Mouse (Mus musculus) heart, embryonic 13.5 days (tissue): ENCODE measurements around the gene Ccnt1. TPM values are rescaled to one million over a fixed set of nuclear protein-coding genes. Genes with fewer than 3 reads are reported as not detected.

Experiments used
- ATAC-seq: fragments of 200-750 bp; cut with Nextera tagmentation; 2 replicates; pipeline ENCODE4 v1.8.0; 2017; ENCODE audit warnings: moderate TSS enrichment; ENCODE audit not compliant: insufficient number of reproducible peaks, low FRiP score, low TSS enrichment; ENCODE audit errors: extremely low read depth
- H3K27ac ChIP-seq: fragments of 300-500 bp; sonication (generic); replicated peaks from 2 replicates; pipeline ENCODE4 v1.5.1; 2015; ENCODE audit warnings: moderate library complexity, mild to moderate bottlenecking, inconsistent platforms
- H3K27me3 ChIP-seq: fragments of 300-500 bp; sonication (generic); replicated peaks from 2 replicates; pipeline ENCODE4 v1.6.1; 2015; ENCODE audit warnings: mild to moderate bottlenecking, inconsistent platforms
- H3K36me3 ChIP-seq: fragments of 300-500 bp; sonication (generic); 2 replicates; pipeline ENCODE4 v1.6.1; 2015; ENCODE audit warnings: mild to moderate bottlenecking, inconsistent platforms
- H3K4me1 ChIP-seq: fragments of 300-500 bp; sonication (generic); 2 replicates; pipeline ENCODE4 v1.6.1; 2015; ENCODE audit warnings: inconsistent platforms
- H3K4me2 ChIP-seq: fragments of 300-500 bp; sonication (generic); 2 replicates; pipeline ENCODE4 v1.6.1; 2015; ENCODE audit warnings: inconsistent platforms, mild to moderate bottlenecking, moderate library complexity
- H3K4me3 ChIP-seq: fragments of 300-500 bp; sonication (generic); 2 replicates; pipeline ENCODE4 v1.5.1; 2015; ENCODE audit warnings: moderate library complexity, mild to moderate bottlenecking, inconsistent platforms
- H3K9ac ChIP-seq: fragments of 300-500 bp; sonication (generic); 2 replicates; pipeline ENCODE4 v1.6.1; 2015; ENCODE audit warnings: inconsistent platforms, mild to moderate bottlenecking, moderate library complexity
- H3K9me3 ChIP-seq: fragments of 300-500 bp; sonication (generic); 2 replicates; pipeline ENCODE4 v1.6.1; 2016; ENCODE audit warnings: inconsistent platforms
- WGBS: fragments of 180-500 bp; shearing (Covaris S2); methylation state at CpG from one replicate; pipeline ENCODE4 v1.1.7; 2015; ENCODE audit warnings: mixed read lengths; 5-methylcytosine and 5-hydroxymethylcytosine counted together
- microRNA-seq: library from miRNA; unstranded; fragments of <30 nt; microRNA quantifications from one replicate; pipeline ENCODE4, GENCODE M21; 2016
- polyA plus RNA-seq: library from polyadenylated mRNA; unstranded; fragments of >200 nt; fragmentation: Nextera tagmentation; extraction: Ambion mirVana; gene quantifications from 2 replicates; pipeline ENCODE4 v1.2.1, GENCODE M21; 2015

The Ccnt1 gene
- polyA plus RNA-seq, 1 experiment from 2014 or later: 35.8 TPM

- Histone ChIP-seq H3K4me1 (peaks cover 21% of the 10 kb centered on the region), H3K36me3 (no peaks in the 10 kb centered on the region), H3K4me3 (no peak overlapping the region), H3K9me3 (no peaks in the 10 kb centered on the region), H3K9ac (no peak overlapping the region), H3K27ac (no peak overlapping the region), H3K27me3 (peaks cover 11% of the 10 kb centered on the region; the same call in 1 of the 2 replicates), H3K4me2 (no peak overlapping the region)
- ATAC-seq: no peak
- 78% methylated on average over 6 of the region's 6 CpGs for WGBS
Measured at GRCm38 (mm10) chr15:98507321-98507720, 63.4 kb downstream of the Ccnt1 start.

- Histone ChIP-seq H3K9me3 (no peaks in the 10 kb centered on the region), H3K27ac (no peak overlapping the region), H3K4me2 (no peak overlapping the region), H3K4me1 (peaks cover 13% of the 10 kb centered on the region), H3K9ac (no peak overlapping the region), H3K27me3 (peaks cover 11% of the 10 kb centered on the region; the same call in 1 of the 2 replicates), H3K4me3 (no peak overlapping the region), H3K36me3 (no peaks in the 10 kb centered on the region)
- ATAC-seq: no peak
- 64% methylated on average over 9 of the region's 9 CpGs for WGBS
Measured at GRCm38 (mm10) chr15:98506253-98506957, 64.3 kb downstream of the Ccnt1 start.

GRCm38 (mm10) chr15:98504514-98504913 lies 66.2 kb downstream of the Ccnt1 start:
- Histone ChIP-seq H3K27ac (no peak overlapping the region), H3K9me3 (no peaks in the 10 kb centered on the region), H3K36me3 (no peaks in the 10 kb centered on the region), H3K4me3 (no peak overlapping the region), H3K4me1 (0 out of 2 replicates have a peak, but pooled peaks cover 3% of the 10 kb centered on the region), H3K27me3 (peaks cover 15% of the 10 kb centered on the region; the same call in 1 of the 2 replicates), H3K4me2 (no peak overlapping the region), H3K9ac (no peak overlapping the region)
- ATAC-seq: no peak
- WGBS: 10% methylated on average over 18 of the region's 18 CpGs

- Histone ChIP-seq H3K9ac (no peak overlapping the region), H3K4me1 (0 out of 2 replicates have a peak, but pooled peaks cover 3% of the 10 kb centered on the region), H3K36me3 (no peaks in the 10 kb centered on the region), H3K4me3 (no peak overlapping the region), H3K9me3 (no peaks in the 10 kb centered on the region), H3K27me3 (peaks cover 15% of the 10 kb centered on the region; the same call in 1 of the 2 replicates), H3K4me2 (no peak overlapping the region), H3K27ac (no peak overlapping the region)
- 77% methylated on average over 3 of the region's 3 CpGs for WGBS
- no peak for ATAC-seq
Measured at GRCm38 (mm10) chr15:98503317-98503716, 67.4 kb downstream of the Ccnt1 start.

GRCm38 (mm10) chr15:98497631-98498030 lies 73.1 kb downstream of the Ccnt1 start:
- no peak overlapping the region for H3K9ac ChIP-seq
- H3K4me1 ChIP-seq: no peaks in the 10 kb centered on the region
- H3K4me3 ChIP-seq: no peak overlapping the region
- H3K4me2 ChIP-seq: no peak overlapping the region
- no peak overlapping the region for H3K27ac ChIP-seq
- ATAC-seq: no peak
- H3K9me3 ChIP-seq: no peaks in the 10 kb centered on the region
- H3K27me3 ChIP-seq: peaks cover 4% of the 10 kb centered on the region; the same call in 1 of the 2 replicates
- no peaks in the 10 kb centered on the region for H3K36me3 ChIP-seq
- WGBS: 74% methylated on average over 17 of the region's 17 CpGs

GRCm38 (mm10) chr15:98492102-98492501 lies 78.6 kb downstream of the Ccnt1 start, which contains the start of gene Olfr279:
TSS of gene Olfr279 (plus strand) at chr15:98492402.
- WGBS: 38% methylated on average over 4 of the region's 4 CpGs
- no peak for ATAC-seq
- H3K27ac ChIP-seq: no peak within 1 kb of the TSS

GRCm38 (mm10) chr15:98491332-98491731 lies 79.4 kb downstream of the Ccnt1 start:
- H3K27ac ChIP-seq: no peak overlapping the region
- no peaks in the 10 kb centered on the region for H3K36me3 ChIP-seq
- no peaks in the 10 kb centered on the region for H3K27me3 ChIP-seq
- H3K4me1 ChIP-seq: no peaks in the 10 kb centered on the region
- H3K4me2 ChIP-seq: no peak overlapping the region
- H3K9ac ChIP-seq: no peak overlapping the region
- no peaks in the 10 kb centered on the region for H3K9me3 ChIP-seq
- H3K4me3 ChIP-seq: no peak overlapping the region
- ATAC-seq: no peak
- 47% methylated on average over 2 of the region's 2 CpGs for WGBS

More at GRCm38 (mm10) chr15:98492102-98492501, 78.6 kb downstream of the Ccnt1 start, which contains the start of gene Olfr279:
- H3K27me3 ChIP-seq: no peaks in the 10 kb centered on the region
- H3K36me3 ChIP-seq: no peaks in the 10 kb centered on the region
- H3K4me1 ChIP-seq: no peaks in the 10 kb centered on the region
- no peak within 1 kb of the TSS for H3K4me2 ChIP-seq
- H3K4me3 ChIP-seq: no peak within 1 kb of the TSS
- H3K9me3 ChIP-seq: no peaks in the 10 kb centered on the region
- no peak within 1 kb of the TSS for H3K9ac ChIP-seq

Small RNA genes lying within 50 kb of the gene (microRNA-seq; reads per million reads assigned to microRNA genes)
- gene Mir1291: 1.0 reads per million

Other genes starting within 250 kb of the Ccnt1 start
- not detected in 2 replicates for gene Olfr284, start 229.9 kb downstream of the Ccnt1 start, polyA plus RNA-seq
- gene Olfr283, start 190.0 kb downstream of the Ccnt1 start, polyA plus RNA-seq: not detected in 2 replicates
- gene Olfr282, start 139.7 kb downstream of the Ccnt1 start, polyA plus RNA-seq: not detected in 2 replicates
- not detected in 2 replicates for gene Olfr281, start 118.3 kb downstream of the Ccnt1 start, polyA plus RNA-seq
- not detected in 2 replicates for gene OR5BS1P, start 101.0 kb downstream of the Ccnt1 start, polyA plus RNA-seq
- gene Lalba, start 88.2 kb downstream of the Ccnt1 start, polyA plus RNA-seq: not detected in 2 replicates
- gene Olfr279, start 78.5 kb downstream of the Ccnt1 start, polyA plus RNA-seq: not detected in 2 replicates
- 80.4 and 81.1 TPM in 2 replicates for gene Kansl2, start 36.7 kb downstream of the Ccnt1 start, polyA plus RNA-seq
- gene 4930415O20Rik, start 81 bp upstream of the Ccnt1 start, polyA plus RNA-seq: 0.29 and 0.48 TPM in 2 replicates
- gene Adcy6, start 39.2 kb upstream of the Ccnt1 start, polyA plus RNA-seq: 29.0 and 32.4 TPM in 2 replicates
- gene Cacnb3, start 59.9 kb upstream of the Ccnt1 start, polyA plus RNA-seq: 9.5 and 10.8 TPM in 2 replicates
- 16.5 and 20.8 TPM in 2 replicates for gene Ddx23, start 92.0 kb upstream of the Ccnt1 start, polyA plus RNA-seq
- gene Rnd1, start 106.5 kb upstream of the Ccnt1 start, polyA plus RNA-seq: 1.3 TPM in 2 replicates
- 0.32 and 0.39 TPM in 2 replicates for gene Ccdc65, start 137.3 kb upstream of the Ccnt1 start, polyA plus RNA-seq
- 19.8 and 24.5 TPM in 2 replicates for gene Fkbp11, start 157.3 kb upstream of the Ccnt1 start, polyA plus RNA-seq
- 31.2 and 32.5 TPM in 2 replicates for gene Arf3, start 192.3 kb upstream of the Ccnt1 start, polyA plus RNA-seq
- gene Wnt10b, start 207.2 kb upstream of the Ccnt1 start, polyA plus RNA-seq: 0.07 TPM in 1 of 2 replicates, not detected in the other
- gene Wnt1, start 218.9 kb upstream of the Ccnt1 start, polyA plus RNA-seq: not detected in 2 replicates
- gene Ddn, start 238.6 kb upstream of the Ccnt1 start, polyA plus RNA-seq: 0.09 and 0.16 TPM in 2 replicates